Mouse (Mus musculus): ENCODE data around the gene 4933427I04Rik.

The 4933427I04Rik gene

DNA sequence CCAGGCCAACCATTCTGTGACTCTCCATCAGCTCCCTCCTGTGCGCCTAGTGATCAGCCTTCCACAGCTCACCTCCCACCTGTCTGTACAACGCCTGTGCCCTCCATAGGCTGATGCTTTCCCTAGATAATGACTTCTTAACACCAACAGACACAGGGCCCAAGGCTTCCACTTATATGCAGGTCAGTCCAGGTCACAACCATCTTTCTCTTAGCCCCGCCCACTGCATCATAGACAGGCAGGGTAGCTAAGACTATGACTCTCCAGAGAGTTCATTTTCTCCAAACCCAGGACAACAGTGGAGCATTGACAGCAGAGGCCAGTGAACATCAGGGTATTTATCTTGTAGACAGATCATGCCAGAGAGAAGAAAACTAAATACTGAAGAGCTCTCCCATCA, at the start of gene 4933427I04Rik:
4933427I04Rik (plus strand) TSS at position 301 of the 400 bp plus-strand sequence.
- no peak for DNase-seq (ENCODE audit: extremely low spot score)

GRCm38 (mm10) chr4:123810475-123811295, 48.8 kb upstream of the 4933427I04Rik start:
- DNase-seq (ENCODE audit: extremely low spot score), result no peak

GRCm38 (mm10) chr4:123812525-123812924, 47.0 kb upstream of the 4933427I04Rik start:
- DNase-seq (ENCODE audit: extremely low spot score), result no peak

- DNase-seq (ENCODE audit: extremely low spot score), result no peak
These were observed 45.4 kb upstream of the 4933427I04Rik start for GRCm38 (mm10) chr4:123814030-123814501.

GRCm38 (mm10) chr4:123819093-123819610, 40.3 kb upstream of the 4933427I04Rik start:
- peak; percentile 29 for DNase-seq (ENCODE audit: extremely low spot score)

DNA sequence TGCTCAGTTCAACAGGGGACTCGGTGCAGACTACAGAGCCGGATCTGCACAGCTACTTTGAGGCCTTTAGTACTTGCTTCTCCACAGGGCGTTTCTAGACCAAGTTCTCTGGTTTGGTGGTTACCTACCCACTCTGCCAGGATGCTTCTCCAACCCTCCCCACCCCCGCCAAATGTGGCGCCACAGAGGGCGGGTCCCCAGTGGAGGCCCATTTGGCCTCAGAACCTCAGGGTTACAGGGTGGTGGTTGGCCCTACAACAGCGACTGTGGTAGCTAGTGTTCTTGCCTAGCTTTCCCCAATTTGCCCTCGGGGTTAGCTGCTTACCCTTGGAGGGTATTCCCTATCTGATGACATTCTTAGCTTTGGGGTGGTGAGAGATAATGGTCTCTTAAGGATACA, 17.4 kb upstream of the 4933427I04Rik start:
- no peak for DNase-seq (ENCODE audit: extremely low spot score)

GRCm38 (mm10) chr4:123856888-123857287, 2.6 kb upstream of the 4933427I04Rik start:
- DNase-seq (ENCODE audit: extremely low spot score), result no peak

DNA sequence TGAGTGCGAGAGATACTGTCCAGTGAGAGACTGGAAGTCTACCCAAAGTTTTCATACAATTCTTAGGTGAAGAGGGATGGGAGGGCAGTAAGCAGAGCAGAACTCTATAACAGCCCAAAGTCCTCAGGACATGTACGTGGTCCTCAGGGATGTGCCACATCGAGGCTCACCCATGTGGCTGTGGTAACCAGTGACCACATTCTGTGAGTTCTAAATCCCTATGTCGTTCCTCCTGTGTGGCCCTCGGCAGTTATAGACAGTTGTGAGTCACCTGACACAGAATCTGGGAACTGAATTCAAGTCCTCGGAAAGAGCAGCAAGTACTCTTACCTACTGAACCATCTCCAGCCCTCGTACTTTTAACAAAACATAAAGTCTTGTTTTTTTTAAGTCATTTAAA, 1.4 kb upstream of the 4933427I04Rik start:
- no peak for DNase-seq (ENCODE audit: extremely low spot score)

DNA sequence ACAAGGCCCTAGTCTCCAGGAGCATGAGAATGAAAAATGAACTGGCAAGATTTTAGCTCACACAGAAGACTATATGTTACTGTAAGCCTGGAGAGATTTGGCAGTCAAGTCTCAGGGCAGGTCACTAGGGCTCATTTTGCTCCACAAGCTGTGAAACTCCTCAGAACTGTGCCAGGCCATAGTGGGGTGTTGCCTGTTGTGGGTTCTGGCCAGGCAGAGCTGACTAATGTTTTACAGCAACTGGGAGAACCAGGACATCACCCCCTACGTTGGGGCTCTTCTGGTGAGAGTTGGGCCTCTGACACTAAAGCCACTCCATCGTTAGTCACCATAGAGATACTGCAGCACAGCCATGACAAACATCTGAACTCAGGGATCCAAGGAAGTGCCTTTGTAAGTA, 324 bp downstream of the 4933427I04Rik start:
- no peak for DNase-seq (ENCODE audit: extremely low spot score)

- no peak for DNase-seq (ENCODE audit: extremely low spot score)
These were observed 1.1 kb downstream of the 4933427I04Rik start for GRCm38 (mm10) chr4:123860621-123861020.

DNA sequence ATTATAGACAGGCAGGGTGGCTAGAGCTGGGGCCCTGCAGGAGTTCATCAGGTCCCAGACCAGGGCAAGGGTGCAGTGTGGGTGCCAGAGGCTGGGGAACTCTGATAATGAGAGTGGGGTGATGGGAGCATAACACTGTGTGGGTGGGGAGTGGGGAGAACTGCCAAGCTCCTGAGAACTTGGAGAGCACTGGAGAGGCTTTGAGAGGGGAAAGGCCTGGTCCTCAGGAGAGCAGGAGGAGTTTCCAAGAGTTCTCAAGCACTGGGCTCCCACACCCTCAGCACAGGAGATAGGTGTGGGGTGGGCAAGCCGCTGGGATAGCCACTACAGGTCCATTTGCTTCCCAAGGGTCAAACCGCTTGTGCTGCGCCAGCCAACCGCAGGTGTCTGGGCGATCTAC, 34.2 kb downstream of the 4933427I04Rik start:
- no peak for DNase-seq (ENCODE audit: extremely low spot score)

- DNase-seq (ENCODE audit: extremely low spot score), result no peak
These were observed 34.8 kb downstream of the 4933427I04Rik start for GRCm38 (mm10) chr4:123894295-123894694.

GRCm38 (mm10) chr4:123898696-123899095, 39.2 kb downstream of the 4933427I04Rik start:
- peak; percentile 42 for DNase-seq (ENCODE audit: extremely low spot score)

DNA sequence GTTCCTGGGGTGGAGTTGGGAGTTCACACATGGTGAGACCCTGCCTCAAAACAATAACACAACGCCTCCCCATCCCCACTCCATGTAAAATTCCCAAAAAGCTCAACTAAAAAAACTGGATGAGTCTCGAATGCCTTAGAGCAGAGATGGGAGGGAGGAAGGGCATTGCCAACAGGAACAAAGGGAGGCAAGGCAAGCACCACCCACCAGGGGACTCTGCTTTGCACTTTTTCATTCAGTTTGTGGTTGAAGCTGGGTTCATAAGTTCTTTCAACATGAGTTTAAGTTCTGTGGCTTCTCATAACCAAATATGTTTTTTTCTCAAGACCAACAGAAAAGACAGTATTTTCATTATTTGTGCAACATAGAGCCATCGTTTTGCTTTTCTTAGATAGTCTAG, 44.0 kb downstream of the 4933427I04Rik start:
- DNase-seq (ENCODE audit: extremely low spot score), result no peak

- peak; percentile 98 for DNase-seq (ENCODE audit: extremely low spot score)
These were observed 45.0 kb downstream of the 4933427I04Rik start, which contains the start of gene Mycbp for GRCm38 (mm10) chr4:123904333-123905125. TSS of gene Mycbp (plus strand) at chr4:123904832.

GRCm38 (mm10) chr4:123905126-123905668, 45.7 kb downstream of the 4933427I04Rik start:
- no peak for DNase-seq (ENCODE audit: extremely low spot score)

DNA sequence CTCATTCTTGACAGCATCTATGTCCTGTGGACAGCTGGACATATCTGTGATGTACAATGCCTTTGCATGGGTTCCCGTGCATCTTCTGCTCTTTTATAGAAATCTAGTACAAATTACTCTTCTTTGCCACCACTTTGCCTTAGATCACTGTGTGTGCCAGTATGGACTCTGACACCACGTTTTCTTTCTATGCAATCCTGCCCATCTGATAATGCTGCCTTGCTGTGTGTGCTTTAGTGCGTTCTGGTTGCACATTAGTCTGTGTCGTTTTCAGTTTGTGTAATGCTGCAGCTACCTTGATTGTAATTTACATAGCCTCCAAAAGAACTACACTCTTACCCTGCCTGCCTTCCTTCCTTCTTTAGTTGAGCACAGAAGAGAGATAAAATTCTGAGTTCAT, 52.0 kb downstream of the 4933427I04Rik start:
- no peak for DNase-seq (ENCODE audit: extremely low spot score)

GRCm38 (mm10) chr4:123912431-123912830, 53.0 kb downstream of the 4933427I04Rik start:
- no peak for DNase-seq (ENCODE audit: extremely low spot score)

All from embryo, embryonic 9.5 days (tissue).